Comparison of ENCODE assay signal across 24 mouse cellular contexts in genomic region chr3:57542848-57543380, GRCm38 (mm10). TPM values are rescaled to one million over a fixed set of nuclear protein-coding genes. Genes with fewer than 3 reads are reported as not detected.
"Had no signal": no experiment of that assay in that cellular context is flagged by ENCODE, and none has a peak within 500 bp of the region (broad histone marks: within the 10 kb centered on the region; RNA-seq: fewer than 3 reads in every experiment).

No protein-coding gene starts in this region.

- H3K27me3 ChIP-seq: kidney, embryonic 15.5 days; limb, embryonic 13.5 days; liver, embryonic 12.5 days; liver, embryonic 15.5 days; lung, embryonic 15.5 days; midbrain, embryonic 12.5 days; midbrain, embryonic 15.5 days had no signal

- H3K36me3 ChIP-seq: kidney, embryonic 15.5 days; limb, embryonic 10.5 days; limb, embryonic 13.5 days; liver, embryonic 12.5 days; liver, embryonic 15.5 days; lung, embryonic 15.5 days; midbrain, embryonic 12.5 days; midbrain, embryonic 15.5 days had no signal

- H3K27ac ChIP-seq: kidney, embryonic 15.5 days; limb, embryonic 10.5 days; limb, embryonic 13.5 days; liver, embryonic 12.5 days; liver, embryonic 15.5 days; midbrain, embryonic 12.5 days; midbrain, embryonic 15.5 days; stomach, postnatal 0 days had no signal

- H3K4me2 ChIP-seq: kidney, embryonic 15.5 days; limb, embryonic 13.5 days; liver, embryonic 12.5 days; liver, embryonic 15.5 days; lung, embryonic 15.5 days; midbrain, embryonic 12.5 days; midbrain, embryonic 15.5 days had no signal

- H3K4me1 ChIP-seq: limb, embryonic 10.5 days; liver, embryonic 12.5 days; liver, embryonic 15.5 days; midbrain, embryonic 12.5 days; midbrain, embryonic 15.5 days had no signal

- DNase-seq: kidney, adult 8-10 months; kidney, postnatal 10 days; kidney, postnatal 36 days; liver; lung, adult 18-20 months; lung, postnatal 10 days; lung, postnatal 36 days; right cerebral cortex, adult 18-20 months; right cerebral cortex, postnatal 14 days; right cerebral cortex, postnatal 4 days; thymus, adult 2 months; thymus, postnatal 14 days; thymus, postnatal 4 days had no signal

- ATAC-seq: liver, embryonic 12.5 days; midbrain, embryonic 15.5 days had no signal

- H3K9ac ChIP-seq: kidney, embryonic 15.5 days; limb, embryonic 13.5 days; liver, embryonic 12.5 days; liver, embryonic 15.5 days; lung, embryonic 15.5 days; midbrain, embryonic 12.5 days; midbrain, embryonic 15.5 days had no signal

- H3K9me3 ChIP-seq: kidney, embryonic 15.5 days; limb, embryonic 10.5 days; limb, embryonic 13.5 days; liver, embryonic 12.5 days; liver, embryonic 15.5 days; lung, embryonic 15.5 days; megakaryocyte, embryonic 14.5 days; midbrain, embryonic 12.5 days; midbrain, embryonic 15.5 days had no signal

- H3K4me3 ChIP-seq: kidney, embryonic 15.5 days; limb, embryonic 10.5 days; limb, embryonic 13.5 days; liver, embryonic 12.5 days; liver, embryonic 15.5 days; lung, embryonic 15.5 days; megakaryocyte, embryonic 14.5 days; midbrain, embryonic 12.5 days; midbrain, embryonic 15.5 days had no signal

RNA-seq across cellular contexts. Expression of gene Wwtr1, which starts 32.8 kb away (rescaled TPM):
- total RNA-seq: monocyte, adult 5-6 weeks had no signal
